Mouse (Mus musculus): ENCODE results near the gene Magi1. TPM values are rescaled to one million over a fixed set of nuclear protein-coding genes. Genes with fewer than 3 reads are reported as not detected.
A peak's percentile ranks its signal among the peaks of the same experiment; 100 is the strongest.

Gene Magi1
- total and polyA plus RNA-seq, 2 experiments from 2014 or later = 27.6 to 45.4 TPM

DNA sequence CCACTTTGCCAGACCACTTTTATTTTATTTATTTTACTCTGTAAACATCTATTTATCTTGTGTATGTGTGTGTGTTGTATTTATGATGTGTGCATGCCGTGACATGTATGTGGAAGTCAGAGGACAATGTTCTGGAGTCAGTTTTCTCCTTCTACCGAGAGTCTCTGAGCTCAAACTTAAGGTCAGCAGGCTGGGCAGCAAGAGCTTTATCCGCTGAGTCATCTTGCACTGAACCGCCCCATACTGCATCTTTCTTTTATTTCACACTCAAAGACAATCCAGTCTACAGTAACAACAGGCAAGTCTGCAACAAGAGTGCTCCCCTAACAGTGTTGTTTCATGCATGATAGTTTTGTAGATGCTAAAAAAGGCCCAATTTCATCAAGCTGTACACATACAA lies 207.7 kb downstream of the Magi1 start:
- no peak overlapping the region for H3K9ac ChIP-seq (replicated peaks; ENCODE audit: low read length, poor library complexity, severe bottlenecking)
- WGBS = 94% methylated on average over 4 of the region's 4 CpGs
- no peak for ATAC-seq (ENCODE audit: low FRiP score)
- H3K27me3 ChIP-seq (ENCODE audit: insufficient read depth, low read length) = no peaks in the 10 kb centered on the region
- H3K4me2 ChIP-seq (ENCODE audit: low read depth, low read length, poor library complexity, severe bottlenecking) = no peak overlapping the region
- no peaks in the 10 kb centered on the region for H3K9me3 ChIP-seq (ENCODE audit: low read length)
- H3K4me1 ChIP-seq (ENCODE audit: insufficient read depth, low read length) = 0 out of 2 replicates have a peak, but pooled peaks cover under 1% of the 10 kb centered on the region
- no peak for DNase-seq (ENCODE audit: low spot score)
- H3K4me3 ChIP-seq (ENCODE audit: low read depth, low read length) = no peak overlapping the region
- TF ChIP-seq CTCF (IDR thresholded peaks at IDR 0.05) = no peak
- H3K27ac ChIP-seq (ENCODE audit: low read depth, low read length) = no peak overlapping the region
- H3K36me3 ChIP-seq (ENCODE audit: insufficient read depth, low read length) = no peaks in the 10 kb centered on the region

DNA sequence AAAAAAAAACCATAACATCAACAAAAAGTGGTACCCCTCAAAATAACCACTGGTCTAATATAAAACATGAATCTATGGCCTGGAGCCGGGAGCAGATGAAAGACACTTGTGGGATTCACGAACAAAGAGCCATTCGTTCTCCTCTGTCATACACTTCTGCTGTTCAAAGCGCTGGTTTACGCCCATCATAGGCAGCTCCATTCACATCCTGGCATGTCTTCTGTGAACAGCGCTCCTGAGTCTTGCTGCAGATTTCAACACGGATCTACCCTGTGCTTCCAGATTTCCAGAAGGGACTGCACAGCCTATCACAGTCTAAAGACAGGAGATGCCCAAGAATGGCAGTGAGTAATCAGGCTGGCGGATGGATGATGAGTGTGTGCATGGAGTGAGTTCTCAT lies 208.5 kb downstream of the Magi1 start:
- no peak for TF ChIP-seq CTCF (IDR thresholded peaks at IDR 0.05)
- H3K9ac ChIP-seq (replicated peaks; ENCODE audit: low read length, poor library complexity, severe bottlenecking) = no peak overlapping the region
- H3K36me3 ChIP-seq (ENCODE audit: insufficient read depth, low read length) = no peaks in the 10 kb centered on the region
- no peaks in the 10 kb centered on the region for H3K9me3 ChIP-seq (ENCODE audit: low read length)
- no peak for ATAC-seq (ENCODE audit: low FRiP score)
- H3K4me3 ChIP-seq (ENCODE audit: low read depth, low read length) = no peak overlapping the region
- 39% methylated on average over 8 of the region's 8 CpGs for WGBS
- 0 out of 2 replicates have a peak, but pooled peaks cover 2% of the 10 kb centered on the region for H3K4me1 ChIP-seq (ENCODE audit: insufficient read depth, low read length)
- peak; percentile 31 for DNase-seq (ENCODE audit: low spot score)
- no peaks in the 10 kb centered on the region for H3K27me3 ChIP-seq (ENCODE audit: insufficient read depth, low read length)
- H3K4me2 ChIP-seq (ENCODE audit: low read depth, low read length, poor library complexity, severe bottlenecking) = peak overlapping the region; percentile 18; the same call in 1 of the 2 replicates
- no peak overlapping the region for H3K27ac ChIP-seq (ENCODE audit: low read depth, low read length)

DNA sequence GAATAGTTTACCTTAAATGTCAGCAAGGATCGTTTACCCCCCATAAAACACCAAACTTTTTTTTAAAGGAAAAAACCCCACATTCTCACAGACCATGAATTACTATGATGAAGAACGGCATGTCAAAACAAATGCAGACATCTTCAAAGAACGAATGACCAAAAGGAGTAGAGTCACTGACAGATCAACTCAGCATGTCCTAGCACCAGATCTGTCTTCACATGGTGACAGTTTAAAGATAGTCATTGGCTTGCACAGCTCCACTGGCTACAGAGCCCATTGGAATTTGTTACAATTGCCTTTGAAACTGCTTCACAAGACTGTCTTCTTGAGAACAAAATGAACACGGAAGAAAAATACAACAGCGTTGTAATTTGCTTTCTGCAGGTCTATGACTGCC lies 212.0 kb downstream of the Magi1 start:
- DNase-seq (ENCODE audit: low spot score) (no peak), ATAC-seq (ENCODE audit: low FRiP score) (no peak)
- WGBS = 83% methylated on average over 5 of the region's 5 CpGs
- no peak overlapping the region for H3K4me3 ChIP-seq (ENCODE audit: low read depth, low read length)
- H3K27me3 ChIP-seq (ENCODE audit: insufficient read depth, low read length) = no peaks in the 10 kb centered on the region
- H3K9ac ChIP-seq (replicated peaks; ENCODE audit: low read length, poor library complexity, severe bottlenecking) = no peak overlapping the region
- no peak for TF ChIP-seq CTCF (IDR thresholded peaks at IDR 0.05)
- 0 out of 2 replicates have a peak, but pooled peaks cover 2% of the 10 kb centered on the region for H3K4me1 ChIP-seq (ENCODE audit: insufficient read depth, low read length)
- no peak overlapping the region for H3K4me2 ChIP-seq (ENCODE audit: low read depth, low read length, poor library complexity, severe bottlenecking)
- H3K27ac ChIP-seq (ENCODE audit: low read depth, low read length) = no peak overlapping the region
- no peaks in the 10 kb centered on the region for H3K9me3 ChIP-seq (ENCODE audit: low read length)
- no peaks in the 10 kb centered on the region for H3K36me3 ChIP-seq (ENCODE audit: insufficient read depth, low read length)

DNA sequence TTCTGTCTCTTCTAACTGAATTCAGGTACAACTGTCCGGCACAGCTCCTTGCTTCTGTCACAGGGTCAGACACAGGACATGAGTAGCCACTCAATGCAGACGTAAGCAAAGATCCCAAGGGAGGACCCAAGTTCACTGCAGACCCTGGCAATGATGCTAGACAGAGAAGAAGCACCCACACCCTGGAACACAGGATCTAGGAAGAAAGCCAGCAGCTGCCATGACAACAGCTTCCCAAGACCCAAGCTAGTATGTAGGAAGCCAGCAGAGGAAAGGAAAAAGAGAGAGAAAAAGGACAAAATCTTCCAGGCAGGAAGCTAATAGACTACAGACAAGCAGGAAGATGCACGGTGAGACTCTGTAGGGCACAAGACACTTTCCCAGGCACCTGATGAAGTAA lies 213.0 kb downstream of the Magi1 start:
- no peak overlapping the region for H3K9ac ChIP-seq (replicated peaks; ENCODE audit: low read length, poor library complexity, severe bottlenecking)
- WGBS = 82% methylated on average over 3 of the region's 3 CpGs
- H3K36me3 ChIP-seq (ENCODE audit: insufficient read depth, low read length) = no peaks in the 10 kb centered on the region
- DNase-seq (ENCODE audit: low spot score) (peak; percentile 51), ATAC-seq (ENCODE audit: low FRiP score) (no peak)
- 0 out of 2 replicates have a peak, but pooled peaks cover 2% of the 10 kb centered on the region for H3K4me1 ChIP-seq (ENCODE audit: insufficient read depth, low read length)
- no peak overlapping the region for H3K27ac ChIP-seq (ENCODE audit: low read depth, low read length)
- H3K27me3 ChIP-seq (ENCODE audit: insufficient read depth, low read length) = no peaks in the 10 kb centered on the region
- no peak overlapping the region for H3K4me3 ChIP-seq (ENCODE audit: low read depth, low read length)
- no peak for TF ChIP-seq CTCF (IDR thresholded peaks at IDR 0.05)
- H3K9me3 ChIP-seq (ENCODE audit: low read length) = no peaks in the 10 kb centered on the region
- H3K4me2 ChIP-seq (ENCODE audit: low read depth, low read length, poor library complexity, severe bottlenecking) = no peak overlapping the region

DNA sequence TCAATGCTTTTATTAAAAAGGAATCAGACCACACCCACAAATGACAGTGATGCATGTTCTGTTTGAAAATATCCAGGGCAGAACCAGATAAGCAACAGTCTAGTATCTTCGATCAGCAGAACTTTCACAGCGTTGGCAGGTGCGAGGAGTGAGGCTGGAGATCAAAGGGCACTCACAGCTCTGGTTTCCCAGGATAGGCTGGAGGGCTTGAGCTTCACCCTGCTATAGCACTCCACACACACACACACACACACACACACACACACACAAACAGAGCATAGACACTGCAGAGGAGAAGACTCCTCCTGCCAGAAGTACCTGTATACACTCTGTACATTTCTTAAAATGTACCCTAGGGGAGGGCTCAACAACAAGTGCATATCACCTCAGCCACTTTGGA lies 214.3 kb downstream of the Magi1 start:
- ATAC-seq (ENCODE audit: low FRiP score) = no peak
- WGBS = 67% methylated on average over 3 of the region's 3 CpGs
- H3K4me3 ChIP-seq (ENCODE audit: low read depth, low read length) = no peak overlapping the region

DNA sequence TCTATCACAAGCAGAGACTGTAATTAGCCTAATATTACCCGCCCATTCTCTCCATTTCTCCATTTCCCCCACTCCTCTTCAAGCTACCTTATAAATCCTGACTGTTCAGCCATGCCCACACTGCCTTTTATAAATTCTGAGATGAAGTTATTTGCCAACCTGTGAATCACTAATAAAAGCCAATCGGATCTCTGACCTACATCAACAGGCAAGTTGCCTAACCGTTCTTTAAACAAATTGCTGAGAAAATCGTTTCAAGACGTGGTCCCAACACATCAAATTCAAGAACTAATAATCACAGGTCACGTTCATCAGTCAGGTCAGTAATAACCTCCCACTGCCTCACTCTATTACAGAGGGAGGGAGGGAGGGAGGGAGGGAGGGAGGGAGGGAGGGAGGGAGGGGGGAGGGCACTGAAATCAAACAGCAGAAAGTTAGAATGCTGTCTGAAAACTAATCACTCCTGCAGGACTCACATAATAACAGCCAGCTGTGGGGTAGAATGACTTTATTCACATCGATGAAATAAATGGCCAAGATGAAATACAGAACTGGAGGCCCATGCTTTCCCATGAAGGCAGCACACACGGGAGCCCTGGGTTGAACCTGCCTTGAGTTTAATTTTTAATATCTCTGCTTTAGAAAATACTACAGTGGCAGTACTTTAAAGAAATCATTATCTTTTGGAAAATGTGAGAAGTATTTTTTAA lies 215.8 kb downstream of the Magi1 start:
- no peaks in the 10 kb centered on the region for H3K36me3 ChIP-seq (ENCODE audit: insufficient read depth, low read length)
- H3K4me2 ChIP-seq (ENCODE audit: low read depth, low read length, poor library complexity, severe bottlenecking) = no peak overlapping the region
- H3K4me3 ChIP-seq (ENCODE audit: low read depth, low read length) = no peak overlapping the region
- ATAC-seq (ENCODE audit: low FRiP score) (no peak), DNase-seq (ENCODE audit: low spot score) (no peak)
- TF ChIP-seq CTCF (IDR thresholded peaks at IDR 0.05) = no peak
- no peaks in the 10 kb centered on the region for H3K9me3 ChIP-seq (ENCODE audit: low read length)
- 0 out of 2 replicates have a peak, but pooled peaks cover 2% of the 10 kb centered on the region for H3K4me1 ChIP-seq (ENCODE audit: insufficient read depth, low read length)
- no peak overlapping the region for H3K9ac ChIP-seq (replicated peaks; ENCODE audit: low read length, poor library complexity, severe bottlenecking)
- 51% methylated on average over 8 of the region's 8 CpGs for WGBS
- H3K27me3 ChIP-seq (ENCODE audit: insufficient read depth, low read length) = no peaks in the 10 kb centered on the region
- no peak overlapping the region for H3K27ac ChIP-seq (ENCODE audit: low read depth, low read length)

More for the DNA sequence above, 214.3 kb downstream of the Magi1 start:
- Histone ChIP-seq H3K27ac (ENCODE audit: low read depth, low read length) (no peak overlapping the region), H3K27me3 (ENCODE audit: insufficient read depth, low read length) (no peaks in the 10 kb centered on the region), H3K4me2 (ENCODE audit: low read depth, low read length, poor library complexity, severe bottlenecking) (no peak overlapping the region), H3K4me1 (ENCODE audit: insufficient read depth, low read length) (0 out of 2 replicates have a peak, but pooled peaks cover 2% of the 10 kb centered on the region), H3K36me3 (ENCODE audit: insufficient read depth, low read length) (no peaks in the 10 kb centered on the region), H3K9ac (replicated peaks; ENCODE audit: low read length, poor library complexity, severe bottlenecking) (no peak overlapping the region), H3K9me3 (ENCODE audit: low read length) (no peaks in the 10 kb centered on the region)
- DNase-seq (ENCODE audit: low spot score) = no peak
- TF ChIP-seq CTCF (IDR thresholded peaks at IDR 0.05) = no peak

All from midbrain, postnatal 0 days (tissue).